Comparison of ENCODE assay signal across 9 mouse cellular contexts in genomic region chr12:26068685-26069008, GRCm38 (mm10).
DNase-seq lines count a peak whose midpoint lies in the region; ATAC-seq and TF ChIP-seq lines count a peak whose summit lies in the region.
"Had no signal": no experiment of that assay in that cellular context is flagged by ENCODE, and none has a peak within 500 bp of the region (broad histone marks: within the 10 kb centered on the region; RNA-seq: fewer than 3 reads in every experiment).

No protein-coding gene starts in this region.

- no peak for TF ChIP-seq EP300 in lung, postnatal 0 days (IDR thresholded peaks at IDR 0.05)

- TF ChIP-seq CTCF in lung, postnatal 0 days (IDR thresholded peaks at IDR 0.05), result no peak

- H3K4me2 ChIP-seq in lung, postnatal 0 days (replicated peaks; ENCODE audit: low read depth, low read length), result peak overlapping the region; percentile 40
- H3K4me2 ChIP-seq in forebrain, embryonic 14.5 days (ENCODE audit: low read length), result peak overlapping the region; percentile 43; the same call in 1 of the 2 replicates
- H3K4me2 ChIP-seq in limb, embryonic 12.5 days, result peak overlapping the region; percentile 55
- peak overlapping the region; percentile 54 for H3K4me2 ChIP-seq in neural tube, embryonic 13.5 days

- H3K9ac ChIP-seq in lung, postnatal 0 days (replicated peaks; ENCODE audit: low read depth), result no peak overlapping the region
- H3K9ac ChIP-seq in forebrain, embryonic 14.5 days (ENCODE audit: low read length), result peak overlapping the region; percentile 48; the same call in 1 of the 2 replicates
- 0 out of 2 replicates have a peak overlapping the region, but pooled peaks have one; percentile 27 for H3K9ac ChIP-seq in limb, embryonic 12.5 days (replicated peaks)
- H3K9ac ChIP-seq in neural tube, embryonic 13.5 days, result peak overlapping the region; percentile 55

- WGBS in lung, postnatal 0 days, result 26% methylated on average over 4 of the region's 4 CpGs
- WGBS in forebrain, embryonic 14.5 days, result 39% methylated on average over 4 of the region's 4 CpGs
- 27% methylated on average over 4 of the region's 4 CpGs for WGBS in limb, embryonic 12.5 days
- 37% methylated on average over 4 of the region's 4 CpGs for WGBS in neural tube, embryonic 13.5 days

- H3K4me3 ChIP-seq in lung, postnatal 0 days (ENCODE audit: low read depth, low read length), result no peak overlapping the region
- no peak overlapping the region for H3K4me3 ChIP-seq in forebrain, embryonic 14.5 days (ENCODE audit: low read depth, low read length)
- peak overlapping the region; percentile 21; the same call in 1 of the 2 replicates for H3K4me3 ChIP-seq in limb, embryonic 12.5 days (replicated peaks)
- 0 out of 2 replicates have a peak overlapping the region, but pooled peaks have one; percentile 19 for H3K4me3 ChIP-seq in neural tube, embryonic 13.5 days

- no peak for ATAC-seq in lung, postnatal 0 days
- ATAC-seq in forebrain, embryonic 14.5 days, result no peak
- ATAC-seq in limb, embryonic 12.5 days (ENCODE audit: insufficient number of reproducible peaks, insufficient read depth, low FRiP score, low TSS enrichment, low read depth), result no peak
- peak; percentile 40 for ATAC-seq in neural tube, embryonic 13.5 days (ENCODE audit: low read depth)

- DNase-seq in lung, postnatal 0 days (ENCODE audit: low spot score), result no peak
- no peak for DNase-seq in lung, postnatal 4 days
- peak; percentile 27 for DNase-seq in forebrain, embryonic 14.5 days (ENCODE audit: low spot score)
- DNase-seq in layer of hippocampus, adult 18-20 months (ENCODE audit: low spot score in 2 of 2), result no peak
- no peak for DNase-seq in embryo, embryonic 9.5 days (ENCODE audit: extremely low spot score)
- no peak for DNase-seq in Muller cell, postnatal 12 days (ENCODE audit: inconsistent ontology term)
- DNase-seq: cerebellum, adult 9-11 months had no signal

- H3K27me3 ChIP-seq in lung, postnatal 0 days (replicated peaks; ENCODE audit: insufficient read depth, low read length), result no peaks in the 10 kb centered on the region
- no peaks in the 10 kb centered on the region for H3K27me3 ChIP-seq in forebrain, embryonic 14.5 days (replicated peaks; ENCODE audit: control insufficient read depth, insufficient read depth, low read length)
- peaks cover 34% of the 10 kb centered on the region for H3K27me3 ChIP-seq in limb, embryonic 12.5 days
- peaks cover 10% of the 10 kb centered on the region; the same call in 1 of the 2 replicates for H3K27me3 ChIP-seq in neural tube, embryonic 13.5 days

- H3K4me1 ChIP-seq in lung, postnatal 0 days (ENCODE audit: insufficient read depth, low read depth, low read length), result peaks cover 5% of the 10 kb centered on the region; the same call in 1 of the 2 replicates
- peaks cover 15% of the 10 kb centered on the region for H3K4me1 ChIP-seq in forebrain, embryonic 14.5 days (ENCODE audit: control insufficient read depth, insufficient read depth, low read length)
- peaks cover 10% of the 10 kb centered on the region for H3K4me1 ChIP-seq in limb, embryonic 12.5 days (replicated peaks)
- peaks cover 13% of the 10 kb centered on the region for H3K4me1 ChIP-seq in neural tube, embryonic 13.5 days (replicated peaks)

- no peaks in the 10 kb centered on the region for H3K9me3 ChIP-seq in lung, postnatal 0 days (ENCODE audit: low read length)
- H3K9me3 ChIP-seq in forebrain, embryonic 14.5 days (replicated peaks; ENCODE audit: control insufficient read depth, low read length), result no peaks in the 10 kb centered on the region
- H3K9me3 ChIP-seq in limb, embryonic 12.5 days, result no peaks in the 10 kb centered on the region
- no peaks in the 10 kb centered on the region for H3K9me3 ChIP-seq in neural tube, embryonic 13.5 days

- no peaks in the 10 kb centered on the region for H3K36me3 ChIP-seq in lung, postnatal 0 days (ENCODE audit: insufficient read depth, low read length)
- H3K36me3 ChIP-seq in forebrain, embryonic 14.5 days (ENCODE audit: control insufficient read depth, insufficient read depth, low read length), result no peaks in the 10 kb centered on the region
- no peaks in the 10 kb centered on the region for H3K36me3 ChIP-seq in limb, embryonic 12.5 days
- no peaks in the 10 kb centered on the region for H3K36me3 ChIP-seq in neural tube, embryonic 13.5 days

- H3K27ac ChIP-seq in lung, postnatal 0 days (ENCODE audit: low read length), result no peak overlapping the region
- H3K27ac ChIP-seq in forebrain, embryonic 14.5 days (ENCODE audit: low read depth, low read length), result no peak overlapping the region; the same call in 1 of the 2 replicates
- H3K27ac ChIP-seq in limb, embryonic 12.5 days, result no peak overlapping the region
- no peak overlapping the region for H3K27ac ChIP-seq in neural tube, embryonic 13.5 days (replicated peaks)

Comparison
In these comparisons a context has a peak if more than half of its experiments do, and no peak if none do; other contexts are left out.
1. H3K4me3 ChIP-seq: peak in limb, embryonic 12.5 days (single experiment) and neural tube, embryonic 13.5 days (single experiment); none in lung, postnatal 0 days (single experiment) and forebrain, embryonic 14.5 days (single experiment).
2. Peak in every context shown above with its lines, with median percentiles within 50 percentile points of each other: H3K4me2 ChIP-seq.